Mouse (Mus musculus): ENCODE measurements around the gene Rnd1.

- TF ChIP-seq CTCF (IDR thresholded peaks at IDR 0.05; ENCODE audit: borderline replicate concordance, insufficient read depth, low read length) (no peak), POLR2A (IDR thresholded peaks at IDR 0.05; ENCODE audit: low read depth, low read length) (no peak)
Measured at GRCm38 (mm10) chr15:98646737-98647136, 30.5 kb downstream of the Rnd1 start.

Measured in embryonic fibroblast, embryonic 13.5 days (primary cell).